Mouse (Mus musculus) layer of hippocampus, adult 11-12 months (tissue): Measurements from ENCODE around the gene Cfap221.
A peak's percentile ranks its signal among the peaks of the same experiment; 100 is the strongest.

ENCODE experiments used
- DNase-seq: peaks from one replicate; pipeline ENCODE4 v3.0.0; 2022; ENCODE audit warnings: low spot score

Gene Cfap221

DNA sequence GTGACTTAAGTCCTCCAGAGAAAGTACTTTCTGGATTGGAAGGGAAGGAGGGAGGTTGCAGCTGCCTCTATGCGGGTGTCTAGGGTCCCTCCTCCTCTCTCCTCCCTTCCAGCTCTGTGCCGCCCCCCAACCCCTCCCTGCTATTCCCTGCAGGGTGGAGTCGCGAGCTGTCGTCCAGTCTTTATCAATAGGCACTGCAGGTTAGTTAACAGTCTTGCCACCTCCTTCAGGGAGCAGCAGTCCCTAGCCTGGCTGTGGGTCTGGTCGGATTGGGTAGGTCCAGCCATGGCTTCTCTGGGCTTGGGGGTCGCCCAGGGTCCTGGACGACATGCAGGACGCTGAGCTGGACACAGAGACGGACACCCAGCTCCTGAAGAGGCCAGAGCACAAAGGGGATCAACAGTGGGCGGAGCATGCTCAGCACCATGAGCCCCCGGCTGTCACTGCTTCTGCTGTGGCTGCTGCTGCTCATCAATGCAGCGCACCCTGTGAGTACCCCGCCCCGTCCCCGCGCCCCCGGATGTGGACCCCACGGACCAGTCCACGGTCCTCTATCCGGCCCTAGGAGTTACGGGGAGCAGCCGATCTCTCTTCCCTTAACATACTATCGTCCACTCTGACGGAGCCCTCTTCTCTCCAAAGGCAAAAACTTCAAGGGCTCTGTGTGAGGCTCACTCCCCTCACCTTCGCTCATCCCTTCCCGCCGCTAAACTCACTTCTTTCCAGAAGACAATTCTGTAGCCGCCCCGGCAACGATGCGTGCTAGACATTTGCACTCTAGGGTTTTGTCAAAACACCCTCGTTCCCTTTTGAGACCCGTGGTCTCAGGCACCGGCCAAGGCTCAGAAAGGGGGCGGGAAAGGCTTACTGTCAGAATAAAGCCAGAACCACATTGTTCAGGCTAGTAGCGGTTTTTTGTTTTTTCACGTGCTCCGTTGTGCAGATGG, 10.1 kb upstream of the Cfap221 start, which contains the start of gene Sctr:
Gene Sctr, plus strand, starts transcription at position 51 of the 947 bp plus-strand sequence.
- no peak for DNase-seq

DNA sequence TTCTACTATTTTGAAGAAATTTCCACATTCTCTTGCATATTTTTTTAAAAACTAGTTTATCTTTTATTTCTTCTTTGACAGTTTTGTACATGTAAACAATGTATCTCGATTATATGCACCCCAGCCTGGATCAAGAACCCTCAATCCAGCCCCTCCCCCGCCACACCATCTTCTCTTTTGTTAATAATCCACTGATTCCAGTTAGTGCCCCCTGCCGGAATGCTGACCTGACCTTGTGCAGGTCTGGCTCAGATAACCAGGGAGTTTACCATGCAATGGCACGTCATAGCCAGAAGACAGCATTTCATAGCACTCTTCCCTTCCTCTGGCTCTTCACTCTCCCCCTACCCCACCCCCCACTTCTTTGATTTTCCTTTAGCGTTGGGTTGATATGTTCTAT, 610 bp upstream of the Cfap221 start:
- no peak for DNase-seq

DNA sequence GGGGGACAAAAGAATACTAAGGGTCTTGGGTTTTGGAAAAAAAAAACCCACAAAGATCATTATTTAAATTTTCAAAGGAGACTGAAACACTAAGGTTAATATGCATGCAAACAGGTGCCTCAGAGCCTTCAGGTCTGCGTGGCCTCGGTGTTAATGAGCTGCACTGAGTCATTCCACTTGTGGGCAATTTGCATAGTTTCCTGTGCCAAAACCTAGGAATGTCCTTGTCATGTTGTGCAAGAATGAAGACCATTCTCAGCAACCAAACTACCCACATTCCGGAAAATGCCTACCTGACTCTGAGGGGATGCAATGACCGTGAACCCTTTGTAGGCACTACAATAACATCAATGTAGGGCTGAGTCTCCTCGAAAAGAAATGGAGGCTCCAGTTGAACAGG, 10.5 kb downstream of the Cfap221 start:
- DNase-seq = no peak

DNA sequence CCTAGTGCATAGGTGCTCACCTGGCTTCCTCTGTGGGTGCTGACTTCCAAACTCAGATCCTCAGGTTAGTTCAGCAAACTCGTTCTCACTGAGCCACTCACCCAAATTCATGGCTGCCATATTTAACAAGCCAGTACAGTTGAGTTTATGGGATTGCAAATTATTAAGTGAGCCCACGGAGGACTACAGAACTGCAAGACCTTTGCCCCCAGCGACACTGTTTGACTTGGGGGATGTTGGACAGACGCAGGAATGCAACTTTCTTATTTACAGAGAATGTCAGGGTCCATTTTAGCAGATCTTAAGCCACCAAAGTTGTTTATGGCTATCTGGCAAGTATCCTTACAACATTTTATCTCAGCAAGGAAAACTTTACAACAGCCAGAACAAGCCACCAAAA, 21.9 kb downstream of the Cfap221 start:
- DNase-seq = no peak

DNA sequence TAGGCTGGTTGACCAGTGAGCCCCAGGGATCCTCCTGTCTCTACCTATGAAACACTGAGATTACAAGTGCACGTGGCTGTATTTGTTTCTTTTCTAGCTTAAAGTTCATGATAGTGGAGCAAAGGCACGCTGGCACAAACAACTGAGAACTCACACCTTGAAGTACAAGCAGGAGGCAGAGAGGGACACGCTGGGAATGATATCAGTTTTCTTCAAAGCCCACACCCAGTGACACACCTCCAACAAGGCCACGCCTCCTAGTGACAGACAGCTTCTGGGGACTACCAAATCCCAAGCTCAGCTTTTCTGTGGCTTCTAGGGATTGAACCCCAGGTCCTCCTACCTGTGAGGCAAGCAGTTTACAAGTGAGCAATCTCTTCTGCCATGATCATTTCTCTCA, 23.9 kb downstream of the Cfap221 start:
- DNase-seq = no peak

DNA sequence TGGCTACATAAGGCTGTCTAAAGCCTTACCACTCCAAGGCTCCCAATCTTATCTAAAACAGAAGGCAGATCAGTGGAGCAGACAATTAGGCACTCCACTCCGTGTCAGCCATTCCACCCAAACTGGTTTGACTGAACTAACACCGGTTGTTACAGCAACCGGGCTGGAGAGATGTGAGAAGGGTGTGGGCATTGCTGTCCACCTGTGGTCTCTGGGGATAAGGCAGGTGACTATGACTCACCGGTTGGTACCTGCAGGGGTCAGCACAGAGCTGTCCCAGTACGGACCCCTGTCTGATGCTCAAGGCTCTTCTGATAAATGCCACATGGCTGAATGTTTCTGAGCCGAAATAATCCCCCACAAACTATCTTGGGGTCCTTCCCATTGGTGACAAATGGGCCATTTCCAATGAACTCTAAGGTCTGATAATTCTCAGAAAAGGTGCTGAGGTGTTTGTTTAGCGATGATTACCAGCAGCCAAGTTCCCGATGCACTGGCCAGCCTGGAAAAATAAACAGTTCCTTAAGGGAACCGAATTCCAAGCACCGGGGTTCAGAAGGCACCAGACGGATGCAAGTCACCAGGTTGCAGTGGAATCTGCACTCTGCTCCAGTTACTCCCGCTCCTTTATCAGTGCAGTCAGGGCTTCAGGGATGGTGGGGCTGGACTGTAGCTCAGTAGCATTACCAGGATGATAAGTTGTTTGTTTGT, 31.1 kb downstream of the Cfap221 start:
- DNase-seq = no peak

DNA sequence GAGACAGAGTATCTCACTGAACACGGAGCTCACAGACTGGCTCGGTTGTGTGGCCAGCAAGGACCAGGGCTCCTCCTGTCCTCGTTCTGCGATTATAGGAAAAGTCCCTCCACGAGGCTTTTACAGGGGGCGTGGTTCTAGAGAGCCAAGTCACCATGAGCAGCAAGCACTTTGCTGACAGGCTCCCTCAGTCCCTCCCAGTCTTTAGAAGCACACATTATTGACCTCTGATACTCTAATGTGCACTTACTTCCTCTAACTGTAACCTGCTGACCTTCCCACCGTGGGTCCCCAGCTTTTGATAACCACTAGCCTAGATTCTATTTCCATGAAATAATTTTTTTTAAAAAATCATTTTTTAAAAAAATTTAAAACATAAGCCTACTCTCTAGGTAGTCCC, 37.1 kb downstream of the Cfap221 start:
- DNase-seq = no peak

DNA sequence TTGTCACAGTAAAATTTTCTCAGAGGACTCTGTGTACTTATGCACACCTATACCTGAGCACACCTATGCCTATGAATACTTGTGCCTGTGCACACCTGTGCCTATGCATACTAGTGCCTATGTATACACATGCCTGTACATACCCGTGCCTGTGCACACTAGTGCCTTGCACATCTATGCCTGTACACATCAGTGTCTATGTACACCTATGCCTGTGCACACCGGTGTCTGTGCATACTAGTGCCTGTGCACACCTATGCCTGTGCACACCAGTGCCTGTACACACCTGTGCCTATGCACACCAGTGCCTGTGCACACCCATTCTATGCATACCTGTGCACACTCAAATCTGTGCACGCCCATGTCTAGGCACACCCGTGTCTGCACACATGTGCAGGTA, 37.6 kb downstream of the Cfap221 start:
- DNase-seq = no peak

DNA sequence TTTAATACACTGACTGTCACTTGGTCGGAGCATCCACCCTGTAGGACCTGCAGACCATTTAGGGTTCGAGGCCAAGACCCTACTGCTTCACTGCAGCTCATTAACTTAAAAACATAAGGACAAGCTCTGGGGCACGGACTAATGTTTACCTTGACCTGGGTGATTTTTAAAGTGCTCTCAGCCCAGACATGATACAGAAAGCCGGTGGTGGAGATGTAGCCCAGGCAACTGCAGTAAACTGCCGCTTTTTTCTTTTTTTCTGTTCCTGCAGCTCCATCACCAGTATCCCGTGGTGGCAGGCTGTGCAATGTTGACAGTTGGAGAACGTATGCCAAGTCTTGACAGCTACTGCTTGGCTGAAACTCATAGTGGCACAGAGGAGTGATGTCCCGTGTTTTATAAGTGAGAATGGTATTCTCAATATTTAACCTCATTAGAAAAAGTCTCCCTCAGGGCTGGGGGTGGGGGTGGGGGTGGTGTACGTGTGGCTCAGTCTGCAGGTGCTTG, 39.3 kb downstream of the Cfap221 start:
- peak; percentile 16 for DNase-seq

DNA sequence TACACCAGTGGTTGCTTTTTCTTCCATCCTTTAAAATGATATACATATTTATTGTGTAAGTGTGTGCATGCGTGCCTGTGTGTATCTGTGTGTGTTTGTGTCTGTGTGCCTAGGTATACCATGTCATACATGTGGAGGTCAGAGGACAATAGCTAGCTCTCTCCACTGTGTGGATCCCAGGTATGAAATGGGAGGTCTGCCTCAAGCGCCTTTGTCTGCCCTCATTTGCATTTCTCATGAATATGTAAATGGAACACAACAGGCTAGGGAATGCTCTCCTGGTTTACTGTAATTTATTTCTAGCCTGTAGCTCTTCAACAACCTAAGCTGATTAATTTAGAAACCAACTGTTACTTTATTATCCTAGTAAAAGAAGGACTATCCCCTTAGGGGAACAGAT, 42.4 kb downstream of the Cfap221 start:
- DNase-seq = no peak

DNA sequence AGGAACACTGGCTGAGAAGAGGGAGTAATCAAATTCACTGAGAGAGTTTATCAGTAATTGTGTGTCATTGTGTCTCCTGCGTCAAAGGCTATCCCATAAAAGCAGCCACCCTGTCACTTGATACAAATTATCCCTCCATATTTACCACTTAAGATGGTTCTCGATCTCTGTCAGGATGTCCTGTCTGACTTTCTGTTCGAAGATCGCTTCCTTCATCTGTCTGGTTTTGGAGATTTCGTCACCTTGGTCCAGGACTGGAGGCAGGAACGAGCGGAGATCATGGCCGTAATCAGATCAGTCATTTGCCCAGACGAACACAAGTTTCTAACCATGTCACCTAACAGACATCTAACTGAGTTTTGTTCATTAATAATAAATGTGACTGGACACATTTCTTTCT, 43.6 kb downstream of the Cfap221 start:
- no peak for DNase-seq

DNA sequence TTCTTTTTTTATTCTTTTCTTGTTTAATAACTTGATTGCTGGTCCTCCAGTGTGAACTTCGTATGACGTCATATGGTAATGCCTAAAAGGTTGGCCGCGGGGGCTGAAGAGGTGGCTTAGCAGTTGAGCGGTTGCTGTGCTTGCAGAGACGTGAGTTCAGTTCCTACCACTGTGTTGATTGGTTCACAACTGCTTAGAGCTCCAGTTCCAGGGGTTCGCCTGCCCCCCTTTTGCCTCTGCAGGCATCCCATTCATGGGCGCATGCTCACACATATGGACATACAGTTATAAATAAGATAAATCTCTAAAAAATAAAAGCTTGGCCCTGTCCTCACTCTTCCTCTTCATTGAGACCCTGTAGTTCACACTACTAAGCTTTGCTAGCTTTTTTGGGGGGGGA, 46.9 kb downstream of the Cfap221 start:
- no peak for DNase-seq

DNA sequence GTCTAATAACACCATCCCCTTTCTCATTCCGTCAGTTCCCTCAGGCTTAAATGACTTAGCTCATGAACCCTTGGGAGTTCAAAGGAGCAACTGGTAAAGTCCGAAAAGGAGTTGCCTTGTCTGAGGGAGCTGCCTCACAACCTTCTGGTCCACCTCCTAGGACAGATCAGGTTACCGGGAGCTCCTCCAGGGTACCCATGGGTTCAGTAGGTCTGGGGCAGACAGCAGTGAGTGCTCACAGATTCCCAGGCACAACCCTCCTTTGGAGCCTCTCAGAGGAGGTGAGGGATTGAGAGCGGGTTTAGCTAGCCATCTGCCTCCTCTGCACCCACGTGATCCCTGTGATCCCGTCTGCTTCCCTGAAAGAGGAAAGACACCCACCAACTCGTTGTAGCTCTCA, 60.2 kb downstream of the Cfap221 start:
- no peak for DNase-seq

DNA sequence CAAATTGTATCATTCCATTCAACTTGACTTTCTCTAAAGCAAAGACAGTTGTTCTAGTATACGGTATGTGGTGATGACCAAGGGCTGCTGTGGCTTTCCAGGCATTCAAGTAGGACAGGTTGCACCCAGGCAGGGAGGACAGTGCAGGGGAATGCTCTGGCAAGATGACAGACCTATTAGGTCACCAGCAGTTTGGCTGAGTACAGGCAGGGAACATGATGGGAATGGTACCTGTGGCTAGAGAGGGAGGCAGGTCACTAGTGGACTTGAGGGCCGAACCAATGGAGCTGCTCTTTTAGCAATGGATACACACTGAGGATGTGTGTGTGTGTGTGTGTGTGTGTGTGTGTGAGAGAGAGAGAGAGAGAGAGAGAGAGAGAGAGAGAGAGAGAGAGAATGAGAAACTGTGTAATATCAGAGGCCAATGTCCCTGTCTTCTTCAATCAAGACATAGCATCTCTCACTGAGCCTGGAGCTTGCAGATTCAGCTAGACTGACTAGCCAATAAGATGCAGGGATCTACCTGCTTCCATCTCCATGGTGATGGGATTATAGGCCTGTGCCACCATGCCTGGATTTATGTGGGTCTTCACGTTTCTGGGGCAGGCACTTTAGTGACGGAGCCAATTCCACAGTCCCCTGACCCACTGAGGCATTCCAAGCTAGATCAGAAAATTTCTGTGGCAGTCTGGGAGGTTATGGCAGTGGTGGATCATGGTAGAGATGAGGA, 65.4 kb downstream of the Cfap221 start:
- DNase-seq = no peak

DNA sequence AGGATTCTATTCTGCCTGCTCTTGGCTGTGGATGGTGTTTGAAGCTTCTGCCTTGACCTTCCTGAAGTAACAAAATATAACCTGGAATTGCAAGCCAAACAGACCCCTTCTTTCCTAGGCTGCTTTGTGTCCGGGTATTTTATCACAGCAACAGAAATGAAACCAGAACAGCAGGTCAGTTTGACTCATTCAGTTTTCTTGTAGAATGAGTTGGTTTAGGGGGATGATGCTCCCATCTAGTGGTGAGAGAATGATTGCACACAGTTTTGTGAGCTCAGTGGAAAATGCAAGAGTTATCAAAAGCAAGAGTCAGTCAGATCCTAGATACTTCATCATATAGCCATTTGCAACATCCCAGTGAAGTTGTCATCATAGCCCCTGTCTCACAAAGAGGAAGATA, 67.3 kb downstream of the Cfap221 start:
- peak; percentile 39 for DNase-seq

DNA sequence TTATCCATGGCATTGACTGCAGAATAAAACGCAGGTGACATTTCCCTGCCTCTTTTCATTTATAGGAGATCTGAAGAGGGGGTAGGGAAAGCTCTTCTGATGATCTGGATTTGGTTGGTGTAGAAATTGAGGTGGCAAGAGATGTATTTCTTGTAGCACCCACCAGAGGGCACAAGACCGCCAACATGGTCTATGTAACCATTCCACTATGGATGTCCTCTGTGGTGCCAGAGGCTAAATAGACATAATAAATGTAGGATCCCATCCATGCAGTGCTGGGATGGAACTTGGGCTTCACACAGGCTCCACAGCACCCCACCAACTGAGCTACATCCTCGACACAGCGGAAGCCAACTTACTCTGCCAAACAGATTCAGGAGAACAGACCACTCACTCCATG, 77.7 kb downstream of the Cfap221 start:
- peak; percentile 31 for DNase-seq

DNA sequence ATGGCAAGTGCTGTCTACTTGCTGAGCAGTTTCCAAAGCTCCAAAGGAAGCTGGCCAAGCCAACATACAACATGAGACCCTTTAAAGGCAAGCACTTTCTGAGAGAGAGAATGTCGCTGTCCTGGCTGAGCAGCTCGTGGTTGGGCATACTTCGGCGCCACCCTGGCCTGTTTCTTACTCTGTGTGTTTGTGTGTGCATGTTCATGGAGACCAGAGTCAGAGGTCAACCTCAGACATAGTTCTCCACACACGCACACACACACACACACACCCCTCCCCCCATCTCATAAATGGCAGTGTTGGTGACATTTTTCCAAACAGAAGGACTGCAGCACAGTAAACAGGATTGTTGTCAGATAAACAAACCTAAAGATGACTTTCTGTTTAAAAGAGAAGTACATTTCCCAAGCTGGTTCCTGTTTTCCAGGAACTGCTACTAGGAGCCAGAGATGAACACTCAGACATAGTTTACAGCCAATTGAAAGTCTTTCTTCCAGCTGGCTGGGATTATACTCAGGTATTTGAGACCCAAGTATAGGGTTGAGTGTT, 80.1 kb downstream of the Cfap221 start:
- DNase-seq = no peak

DNA sequence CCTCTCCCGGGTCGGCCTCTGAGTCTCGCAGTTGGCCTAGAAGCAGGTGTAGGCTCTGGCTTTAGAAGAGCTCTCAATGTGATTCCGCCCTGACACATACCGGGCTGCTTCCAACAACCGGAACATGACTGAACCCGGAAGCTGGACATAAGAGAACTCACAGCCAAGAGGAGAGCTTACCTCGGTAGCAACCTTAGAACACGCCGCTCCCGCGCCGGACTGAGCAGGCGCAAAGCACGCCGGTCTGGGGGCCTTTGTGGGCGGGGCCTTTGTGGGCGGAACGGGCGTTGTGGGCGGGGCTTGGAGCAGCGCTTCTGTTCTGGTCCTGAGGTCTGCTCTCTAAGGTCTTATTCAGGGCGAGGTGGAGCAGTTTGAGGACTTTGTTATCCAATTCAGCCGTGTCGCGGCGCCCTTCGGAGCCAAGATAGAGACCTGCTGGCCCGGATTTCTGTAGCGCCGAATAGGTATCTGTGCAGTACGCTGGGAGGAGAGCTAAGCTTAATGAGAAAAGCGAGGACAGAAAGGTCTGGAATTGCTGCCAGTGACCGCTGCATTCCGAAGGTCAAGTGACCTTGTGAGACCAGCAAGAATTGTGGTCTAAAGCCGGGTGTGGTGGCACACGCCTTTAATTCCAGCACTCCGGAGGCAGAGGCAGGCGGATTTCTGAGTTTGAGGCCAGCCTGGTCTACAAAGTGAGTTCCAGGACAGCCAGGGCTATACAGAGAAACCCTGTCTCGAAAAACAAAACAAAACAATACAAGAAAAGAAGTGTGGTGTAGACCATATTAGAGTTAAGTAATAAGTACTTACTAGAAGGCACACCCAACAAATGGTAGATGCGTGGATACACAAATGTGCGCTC, 83.8 kb downstream of the Cfap221 start, which contains the start of gene Tmem177:
Gene Tmem177, minus strand, starts transcription at position 256 of the 862 bp plus-strand sequence.
- peak; percentile 89 for DNase-seq

DNA sequence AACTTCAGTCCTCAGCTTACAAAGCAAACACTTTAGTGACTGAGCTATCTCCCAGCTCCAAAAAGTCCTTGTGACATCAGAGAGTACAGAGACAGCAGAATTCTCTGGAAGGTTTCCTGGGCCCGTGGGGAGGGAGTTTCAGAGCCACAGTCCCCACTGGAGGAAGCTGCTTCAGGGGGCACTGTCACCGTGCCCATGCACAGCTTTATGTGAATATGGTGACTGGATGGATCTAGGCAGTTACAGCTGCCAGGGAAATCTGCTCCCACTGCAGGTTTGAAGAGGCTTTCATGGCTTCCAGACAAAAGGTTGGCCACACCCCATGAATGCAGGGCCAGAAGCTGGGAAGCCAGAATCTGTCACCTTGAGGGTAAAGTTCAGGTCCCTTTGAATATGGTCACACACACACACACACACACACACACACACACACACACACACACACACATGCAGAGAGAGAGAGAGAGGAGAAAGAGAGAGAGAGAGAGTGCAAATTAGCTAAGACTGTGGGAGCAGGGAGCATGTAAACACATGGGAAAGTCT, 89.8 kb downstream of the Cfap221 start:
- no peak for DNase-seq

DNA sequence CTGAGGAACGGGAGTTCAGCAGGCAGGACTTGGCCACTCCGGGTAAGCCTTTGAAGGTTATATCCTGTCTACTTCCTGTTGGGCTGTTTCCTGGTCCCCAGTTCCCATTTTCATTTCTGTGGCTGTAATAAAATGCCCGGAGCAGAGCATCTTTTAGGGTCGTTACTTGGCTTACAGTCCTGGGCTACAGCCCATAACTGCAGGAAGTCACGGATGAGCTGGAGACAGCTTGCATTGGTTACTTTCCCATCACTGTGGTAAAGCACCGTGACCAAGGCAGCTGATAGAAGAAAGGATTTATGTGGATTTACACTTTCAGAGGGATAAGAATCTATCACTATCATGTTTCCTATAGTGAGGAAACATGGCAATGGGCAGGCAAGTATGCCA, 93.8 kb downstream of the Cfap221 start:
- DNase-seq = no peak
